Mouse (Mus musculus) cerebellum, adult 11 months (tissue): Measurements from ENCODE around the gene Rdh12.

Source experiments
- DNase-seq: peaks from one replicate; pipeline ENCODE4 v3.0.0; 2022

Rdh12 gene

GRCm38 (mm10) chr12:79253294-79254053 lies 44.8 kb downstream of the Rdh12 start:
- no peak for DNase-seq

- no peak for DNase-seq
Measured at GRCm38 (mm10) chr12:79254975-79255374, 46.3 kb downstream of the Rdh12 start.

GRCm38 (mm10) chr12:79260154-79260553 lies 51.4 kb downstream of the Rdh12 start:
- DNase-seq, result no peak

GRCm38 (mm10) chr12:79261035-79261434 lies 52.3 kb downstream of the Rdh12 start:
- DNase-seq, result no peak
